Mouse (Mus musculus) spleen, adult 12 weeks (tissue): ENCODE results near the gene Ccdc106.

ENCODE experiments used
- DNase-seq: peaks from one replicate; pipeline ENCODE4 v3.0.0; 2022; ENCODE audit warnings: low spot score

Gene Ccdc106

DNA sequence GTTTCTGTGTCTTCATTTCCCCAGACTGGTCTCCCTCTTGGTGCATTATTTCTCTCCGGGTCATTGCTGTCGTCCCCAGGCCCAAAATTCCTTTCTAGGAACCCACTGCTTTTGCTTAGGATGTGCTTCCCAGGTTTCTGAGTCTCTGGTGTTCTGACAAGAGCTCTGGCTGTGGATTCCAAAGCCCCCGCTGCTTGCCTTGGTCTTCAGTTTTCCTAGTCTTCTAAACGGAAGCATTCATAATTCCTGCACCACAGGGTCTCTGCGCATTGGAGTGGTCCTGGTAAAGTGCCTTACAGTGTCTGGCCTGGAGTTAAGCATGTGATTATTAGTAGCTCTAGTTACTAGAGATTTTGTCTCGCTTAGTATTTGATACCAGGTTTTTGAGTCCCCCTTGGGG, 60.5 kb downstream of the Ccdc106 start:
- no peak for DNase-seq

DNA sequence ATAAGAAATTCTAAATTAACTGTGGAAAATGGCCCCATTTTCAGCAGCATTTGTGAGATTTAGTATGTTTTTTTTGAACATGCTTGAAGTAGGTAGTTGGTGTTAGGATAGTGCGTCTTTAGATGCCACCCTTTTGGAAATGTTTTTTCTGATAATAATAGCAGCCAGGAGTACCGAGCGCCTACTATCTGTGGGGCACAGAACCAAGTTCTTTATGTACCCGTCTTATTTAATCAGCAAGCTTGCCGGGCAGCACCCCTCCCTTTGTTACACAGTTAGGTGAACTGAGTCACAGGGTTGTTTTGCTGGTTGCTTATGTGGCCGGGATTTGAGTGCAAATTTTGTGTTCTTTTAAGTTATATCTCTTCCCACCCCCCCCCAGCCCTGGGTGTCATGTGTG, 60.9 kb downstream of the Ccdc106 start:
- no peak for DNase-seq

DNA sequence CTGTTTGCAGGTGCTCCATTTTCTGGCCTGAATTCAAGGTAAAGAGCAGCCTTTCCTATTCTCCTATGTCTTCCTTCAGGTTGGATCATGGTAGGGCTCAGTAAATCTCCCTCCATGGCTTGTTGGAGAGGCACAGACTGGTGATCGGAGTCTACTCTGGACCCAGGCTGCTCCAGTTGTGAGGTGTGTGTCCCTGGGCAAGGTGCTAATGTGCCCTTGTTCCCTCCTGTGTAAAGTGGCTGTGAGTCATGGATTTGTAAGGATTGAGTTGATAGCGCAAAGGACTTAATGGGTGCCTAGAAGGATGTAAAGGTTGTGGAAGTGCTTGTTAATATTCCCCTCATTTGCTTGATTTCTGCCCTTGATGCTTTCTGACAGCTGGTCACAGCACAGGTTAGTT, 61.6 kb downstream of the Ccdc106 start:
- DNase-seq, result no peak

DNA sequence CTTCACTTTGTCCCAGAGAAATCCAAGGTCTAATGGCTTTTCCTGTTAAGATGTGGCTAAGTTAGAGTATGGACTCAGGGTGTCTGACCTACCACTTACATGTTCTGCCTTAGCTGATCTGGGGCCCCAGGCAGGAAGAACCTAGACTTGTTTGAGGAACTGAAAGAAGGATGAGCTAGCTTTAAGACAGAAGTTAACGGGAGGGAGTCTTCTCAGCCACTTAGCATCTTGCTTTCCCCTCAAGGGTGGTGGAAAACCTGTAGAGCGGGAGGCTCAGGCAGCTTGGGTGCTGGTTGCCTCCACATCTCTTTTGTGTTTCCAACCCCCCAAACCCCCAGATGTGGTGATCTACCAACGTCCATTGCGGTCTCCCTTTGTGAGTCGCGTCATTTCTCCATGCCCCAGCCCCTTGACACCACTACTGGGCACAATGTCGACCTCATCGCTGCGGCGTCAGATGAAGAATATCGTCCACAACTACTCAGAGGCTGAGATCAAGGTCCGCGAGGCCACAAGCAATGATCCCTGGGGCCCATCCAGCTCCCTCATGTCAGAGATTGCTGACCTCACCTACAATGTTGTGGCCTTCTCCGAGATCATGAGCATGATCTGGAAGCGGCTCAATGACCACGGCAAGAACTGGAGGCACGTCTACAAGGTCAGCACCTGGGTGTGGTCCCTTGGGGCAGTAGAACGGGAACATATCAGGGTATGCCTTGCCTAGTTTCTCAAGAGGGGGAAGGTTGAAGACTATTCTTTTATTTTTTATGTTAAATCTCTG, 63.2 kb downstream of the Ccdc106 start:
- no peak for DNase-seq

DNA sequence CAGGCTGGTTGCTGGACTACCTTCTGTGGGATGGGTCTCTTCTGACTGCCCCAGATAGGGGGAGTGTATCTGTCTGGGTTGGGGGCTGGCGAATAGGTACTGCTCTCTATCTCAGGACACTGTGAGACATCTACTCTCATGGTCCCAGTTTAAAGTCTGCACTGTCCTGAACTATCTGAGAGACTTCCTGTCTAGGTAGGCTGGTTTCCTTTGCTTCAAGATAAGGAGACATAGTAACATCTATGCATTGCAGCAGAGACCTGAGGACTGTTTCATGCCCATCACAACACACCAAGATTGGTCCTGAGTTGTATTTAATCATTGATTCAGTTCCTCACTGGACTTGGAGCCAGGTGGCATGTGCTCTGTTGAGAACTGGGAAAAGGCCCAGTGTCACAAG, 65.2 kb downstream of the Ccdc106 start:
- DNase-seq, result no peak

DNA sequence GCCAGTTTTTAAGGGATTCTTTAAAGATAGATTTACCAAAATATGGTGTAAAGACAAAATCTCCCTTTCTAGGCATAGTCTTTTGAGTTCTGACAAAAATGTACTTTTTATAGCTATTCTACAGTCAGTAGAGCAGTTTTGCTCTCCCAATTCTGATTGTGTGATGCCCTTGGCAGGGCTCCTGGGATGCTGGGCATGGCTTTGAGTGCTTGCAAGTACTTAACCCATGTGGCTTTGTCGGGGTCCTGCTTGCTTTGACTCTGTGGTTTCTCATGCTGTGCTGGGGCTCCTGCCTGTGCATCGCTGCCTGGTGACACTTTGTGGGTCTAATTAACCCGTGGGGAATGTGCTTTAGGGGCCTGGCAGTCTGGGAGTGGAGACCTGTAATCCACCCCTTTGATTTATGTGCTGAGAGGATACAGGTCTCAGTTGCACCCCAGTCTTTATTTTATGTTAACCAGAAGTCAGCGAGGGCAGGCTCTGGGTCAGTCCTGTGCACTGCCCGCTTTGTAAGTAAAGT, 66.6 kb downstream of the Ccdc106 start:
- DNase-seq, result no peak

DNA sequence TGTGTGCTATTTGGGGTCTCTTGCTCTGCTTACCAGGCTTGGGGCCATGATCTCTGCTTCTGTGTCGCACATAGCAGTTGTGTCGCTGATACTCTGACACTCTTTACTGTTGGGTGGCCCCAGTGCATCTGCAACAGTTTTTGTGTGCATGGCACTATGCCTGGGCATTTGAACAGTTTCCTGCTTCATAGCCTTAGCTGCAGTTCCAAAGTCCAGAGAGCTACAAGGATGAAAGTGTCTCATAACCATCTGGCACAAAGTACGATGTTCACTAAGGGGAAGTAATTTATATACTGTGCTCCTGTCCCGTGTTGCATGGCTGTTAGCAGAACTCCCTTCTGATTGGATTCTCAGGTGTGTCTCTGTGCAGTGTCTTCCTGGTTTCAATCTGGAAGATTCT, 67.5 kb downstream of the Ccdc106 start:
- no peak for DNase-seq

DNA sequence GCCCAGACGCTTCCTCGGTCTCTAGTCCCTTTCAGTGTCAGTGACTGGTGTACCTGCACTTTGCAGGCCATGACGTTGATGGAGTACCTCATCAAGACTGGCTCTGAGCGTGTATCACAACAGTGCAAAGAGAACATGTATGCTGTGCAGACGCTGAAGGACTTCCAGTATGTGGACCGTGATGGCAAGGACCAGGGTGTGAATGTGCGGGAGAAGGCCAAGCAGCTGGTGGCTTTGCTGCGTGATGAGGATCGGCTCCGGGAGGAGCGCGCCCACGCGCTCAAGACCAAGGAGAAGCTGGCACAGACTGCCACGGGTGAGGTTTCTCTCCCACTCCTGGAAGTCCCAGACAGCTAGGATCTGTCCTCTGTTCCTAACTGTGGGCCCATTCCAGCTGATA, 69.5 kb downstream of the Ccdc106 start:
- DNase-seq, result no peak

DNA sequence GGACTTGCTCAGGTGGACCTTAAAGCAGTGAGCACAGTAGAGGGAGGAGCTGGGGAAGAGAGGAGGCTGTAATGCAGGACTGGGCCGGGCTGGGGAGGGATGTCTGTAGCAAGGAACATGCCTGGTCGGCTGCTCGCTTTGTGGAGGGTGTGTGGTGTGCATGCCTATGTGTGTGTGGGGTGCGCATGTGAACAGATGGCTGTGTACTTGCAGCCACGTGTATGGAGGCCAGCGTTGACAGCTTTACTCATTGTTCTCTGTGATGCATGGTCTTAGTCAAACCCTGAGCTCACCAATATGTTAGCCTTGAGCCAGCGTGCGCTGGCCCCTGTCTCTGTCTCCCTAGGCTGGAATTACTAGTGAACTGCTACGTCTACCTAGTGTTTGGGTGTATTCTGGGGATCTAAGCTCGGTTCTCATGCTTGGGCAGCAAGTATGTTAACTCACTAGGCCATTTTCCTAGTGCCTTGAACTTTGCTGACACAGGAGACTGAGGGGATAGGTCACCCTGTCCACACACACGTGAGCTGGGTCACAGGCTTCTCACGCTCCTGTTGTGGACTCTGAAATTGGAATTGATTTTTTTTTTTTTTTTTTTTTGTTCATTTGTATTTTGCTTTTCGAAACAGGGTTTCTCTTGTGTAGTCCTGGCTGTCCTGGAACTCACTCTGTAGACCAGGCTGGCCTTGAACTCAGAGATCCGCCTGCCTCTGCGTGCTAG, 70.8 kb downstream of the Ccdc106 start:
- DNase-seq, result no peak

DNA sequence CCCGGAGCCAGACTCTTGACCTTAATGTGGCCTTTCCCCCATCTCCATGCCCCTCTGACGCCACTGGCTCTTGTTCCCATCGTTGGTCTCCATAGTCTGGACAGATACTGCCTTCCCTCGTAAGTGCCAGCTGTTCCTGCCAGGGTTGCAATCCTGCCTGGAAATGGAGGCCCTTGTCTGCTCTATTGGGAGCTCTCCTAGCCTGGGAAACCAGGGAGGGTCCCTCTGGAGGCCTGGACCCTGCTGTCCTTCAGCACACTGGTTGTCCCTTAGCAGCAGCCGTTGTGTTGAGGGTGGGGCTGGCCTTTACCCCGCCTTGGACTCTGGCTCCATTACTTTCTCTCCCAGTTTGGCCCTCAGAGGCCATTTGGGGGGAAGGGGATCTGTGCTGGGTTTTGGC, 72.0 kb downstream of the Ccdc106 start:
- DNase-seq, result no peak

DNA sequence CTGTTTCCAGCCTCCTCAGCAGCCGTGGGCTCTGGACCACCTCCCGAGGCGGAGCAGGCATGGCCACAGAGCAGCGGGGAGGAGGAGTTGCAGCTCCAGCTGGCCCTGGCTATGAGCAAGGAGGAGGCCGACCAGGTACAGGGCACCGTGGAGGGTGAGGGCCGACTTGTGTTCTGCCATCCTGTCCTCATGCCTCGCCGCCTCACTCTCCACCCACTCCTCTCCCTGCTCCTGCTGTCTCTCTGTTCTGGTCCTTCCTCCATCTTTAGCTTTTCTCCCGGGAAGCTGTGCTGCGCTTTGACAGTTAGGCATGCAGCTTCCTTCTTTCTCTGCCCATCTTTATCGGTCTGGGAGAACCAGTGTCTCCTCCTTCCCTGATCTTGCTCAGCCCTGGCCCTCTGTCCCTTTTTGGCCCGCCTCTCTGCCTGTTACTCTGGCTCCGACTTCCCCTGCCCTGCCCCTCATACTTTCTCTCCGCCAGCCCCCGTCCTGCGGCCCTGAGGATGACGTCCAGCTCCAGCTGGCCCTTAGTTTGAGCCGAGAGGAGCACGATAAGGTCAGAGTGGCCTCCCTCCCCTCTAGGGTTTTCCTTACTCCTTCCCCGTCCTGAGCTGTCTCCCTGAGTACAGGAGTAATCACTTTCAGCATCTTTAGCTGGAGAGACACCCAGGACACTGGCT, 72.6 kb downstream of the Ccdc106 start:
- no peak for DNase-seq

DNA sequence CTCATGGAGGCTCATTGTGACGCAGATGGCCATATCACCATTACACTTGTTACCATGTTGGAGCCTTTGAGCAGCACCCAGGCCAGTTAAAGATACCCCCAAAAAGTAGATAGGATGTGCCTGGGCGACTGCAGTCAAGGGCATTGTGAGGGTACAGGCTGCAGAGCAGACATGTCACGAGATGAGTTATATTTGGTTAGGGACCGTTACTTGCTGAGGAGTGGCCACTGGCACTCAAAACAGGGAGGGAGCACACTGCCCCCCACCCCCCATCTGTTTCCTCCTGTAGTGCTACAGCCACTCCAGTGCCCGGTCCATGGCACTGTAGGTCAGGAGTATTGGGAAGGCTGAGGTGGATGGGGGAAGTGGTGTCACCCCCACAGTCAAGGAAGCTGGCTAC, 78.4 kb downstream of the Ccdc106 start:
- no peak for DNase-seq

DNA sequence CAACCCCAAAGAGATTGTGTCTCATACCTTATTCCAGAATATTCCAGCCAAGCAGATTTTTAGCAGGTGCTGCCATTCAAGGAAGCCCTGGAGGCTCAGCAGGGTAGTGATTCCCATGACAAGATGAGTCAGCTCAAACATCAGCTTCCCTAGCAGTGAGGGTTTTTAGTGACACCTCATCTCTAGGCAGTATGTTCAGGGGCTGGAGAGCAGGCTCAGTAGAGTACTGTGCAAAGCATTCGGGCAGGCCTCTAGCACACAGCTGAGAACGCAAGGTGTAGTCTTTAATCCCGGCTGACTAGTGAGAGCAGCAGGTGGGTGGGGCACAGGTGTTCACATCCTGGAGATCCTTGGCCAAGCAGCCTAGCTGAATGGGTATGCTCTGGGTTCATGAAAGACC, 79.4 kb downstream of the Ccdc106 start:
- DNase-seq, result no peak

DNA sequence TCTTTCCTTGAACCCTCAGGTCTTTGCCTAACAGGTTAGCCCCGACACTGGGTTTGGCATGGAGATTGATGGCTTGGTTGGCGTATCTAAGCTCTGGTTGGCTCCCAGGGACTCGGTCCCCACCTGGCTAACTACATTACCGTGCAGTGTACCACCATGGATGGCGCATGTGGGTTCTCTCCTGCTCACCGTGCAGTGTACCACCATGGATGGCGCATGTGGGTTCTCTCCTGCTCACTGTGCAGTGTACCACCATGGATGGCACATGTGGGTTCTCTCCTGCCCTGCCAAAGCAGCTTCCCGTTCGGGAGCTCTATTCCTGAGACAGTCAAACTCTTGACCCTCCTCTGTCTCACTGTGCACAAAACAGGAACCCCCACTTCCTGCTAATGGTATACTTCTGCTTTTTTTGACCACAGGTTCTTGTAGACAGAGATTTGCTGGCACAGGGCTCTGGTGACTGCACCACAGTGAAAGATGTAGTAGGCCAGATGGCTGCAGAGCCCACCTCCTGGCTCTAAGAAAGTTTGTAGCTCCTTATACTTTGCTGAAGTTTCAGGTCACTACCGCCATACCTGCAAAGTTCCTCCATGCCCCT, 80.8 kb downstream of the Ccdc106 start:
- no peak for DNase-seq

DNA sequence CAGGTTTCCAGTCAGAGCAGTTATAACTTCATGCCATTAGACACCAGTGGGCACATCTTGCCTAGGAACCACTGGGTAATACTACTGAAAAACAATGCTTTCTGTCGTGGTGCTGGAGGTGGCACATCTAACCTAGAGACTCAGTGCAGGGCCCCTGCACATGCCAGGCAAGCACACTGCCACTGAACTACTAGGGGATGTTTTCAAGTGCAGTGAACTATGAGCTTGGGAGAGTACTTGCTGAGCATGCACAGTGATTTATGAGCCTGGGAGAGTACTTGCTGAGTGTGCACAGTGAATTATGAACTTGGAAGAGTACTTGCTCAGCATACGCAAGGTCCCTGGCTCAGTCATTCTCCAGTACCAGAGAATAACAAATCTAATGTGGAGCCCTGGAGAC, 82.2 kb downstream of the Ccdc106 start:
- no peak for DNase-seq

DNA sequence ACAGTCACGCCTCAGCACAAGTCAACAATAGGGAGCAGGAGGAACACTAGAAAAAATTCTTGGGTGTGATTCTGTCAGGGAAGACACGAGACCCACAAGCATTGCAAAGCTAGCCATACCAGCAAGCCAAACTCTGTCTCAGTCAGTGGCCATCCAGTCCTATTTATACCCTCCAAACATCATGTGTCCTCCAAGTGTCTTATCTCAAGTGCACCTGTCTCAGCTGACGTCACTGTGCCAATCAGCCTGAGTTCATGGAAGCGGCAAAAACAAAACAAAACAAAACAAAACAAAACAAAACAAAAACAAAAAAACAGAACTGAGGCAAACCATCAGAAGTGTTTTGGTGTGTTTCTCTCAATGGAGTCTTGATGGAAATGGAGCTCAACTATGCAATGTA, 87.9 kb downstream of the Ccdc106 start:
- no peak for DNase-seq

DNA sequence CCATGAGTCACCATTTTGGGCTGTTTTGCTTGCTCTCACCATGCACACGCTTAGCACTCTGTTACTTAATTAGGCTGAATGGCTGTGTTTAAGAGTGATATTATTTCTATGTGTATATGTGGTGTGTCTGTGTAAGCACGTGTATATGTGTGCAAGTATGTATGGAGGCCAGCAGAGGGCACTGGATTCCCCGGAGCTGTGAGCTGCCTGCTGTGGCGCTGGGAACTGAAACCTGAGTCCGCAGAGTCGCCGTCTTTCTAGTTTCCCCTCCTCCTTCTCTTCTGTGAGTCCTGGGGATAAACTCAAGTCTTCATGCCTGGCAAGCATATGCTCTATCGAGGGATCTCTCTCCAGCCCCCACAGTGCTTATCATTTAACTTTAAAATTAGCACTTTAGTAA, 88.9 kb downstream of the Ccdc106 start:
- no peak for DNase-seq
